Mouse (Mus musculus) embryonic facial prominence, embryonic 14.5 days (tissue): ENCODE results near the gene Metrnl. TPM values are rescaled to one million over a fixed set of nuclear protein-coding genes. Genes with fewer than 3 reads are reported as not detected.
"Not testable (repeated sequence)": the region's sequence is repeated elsewhere in the genome, so short reads cannot be mapped to it uniquely, and the experiment has no call there.

Experiments used
- ATAC-seq: fragments of 200-750 bp; cut with Nextera tagmentation; 2 replicates; pipeline ENCODE4 v1.8.0; 2017; ENCODE audit warnings: low read depth, moderate number of reproducible peaks, moderate TSS enrichment
- DNase-seq: peaks from one replicate; pipeline ENCODE4 v3.0.0-alpha.2; 2015; ENCODE audit warnings: low spot score
- H3K27ac ChIP-seq: fragments of 300-500 bp; sonication (generic); replicated peaks from 2 replicates; pipeline ENCODE4 v1.5.1; 2014; ENCODE audit warnings: low read depth, mild to moderate bottlenecking, low read length, moderate library complexity
- H3K27me3 ChIP-seq: fragments of 300-500 bp; sonication (generic); replicated peaks from 2 replicates; pipeline ENCODE4 v1.6.1; 2014; ENCODE audit warnings: low read length; ENCODE audit not compliant: control insufficient read depth, insufficient read depth
- H3K36me3 ChIP-seq: fragments of 300-500 bp; sonication (generic); 2 replicates; pipeline ENCODE4 v1.6.1; 2014; ENCODE audit warnings: low read length, mixed read lengths; ENCODE audit not compliant: control insufficient read depth, insufficient read depth
- H3K4me1 ChIP-seq: fragments of 300-500 bp; sonication (generic); 2 replicates; pipeline ENCODE4 v1.6.1; 2014; ENCODE audit warnings: antibody characterized with exemption, low read length; ENCODE audit not compliant: control insufficient read depth, insufficient read depth
- H3K4me2 ChIP-seq: fragments of 300-500 bp; sonication (generic); 2 replicates; pipeline ENCODE4 v1.6.1; 2014; ENCODE audit warnings: low read depth, mild to moderate bottlenecking, low read length, moderate library complexity, mixed read lengths
- H3K4me3 ChIP-seq: fragments of 300-500 bp; sonication (generic); 2 replicates; pipeline ENCODE4 v1.5.1; 2014; ENCODE audit warnings: low read depth, mild to moderate bottlenecking, low read length
- H3K9ac ChIP-seq: fragments of 300-500 bp; sonication (generic); 2 replicates; pipeline ENCODE4 v1.6.1; 2014; ENCODE audit warnings: low read depth, mild to moderate bottlenecking, low read length, moderate library complexity, mixed read lengths
- H3K9me3 ChIP-seq: fragments of 300-500 bp; sonication (generic); 2 replicates; pipeline ENCODE4 v1.6.1; 2016; ENCODE audit warnings: low read length; ENCODE audit not compliant: control insufficient read depth
- WGBS: fragments of 180-500 bp; shearing (Covaris S2); extraction: QIAGEN DNeasy Blood & Tissue Kit; methylation state at CpG from one replicate; pipeline ENCODE4 v1.1.7; 2014; 5-methylcytosine and 5-hydroxymethylcytosine counted together
- polyA plus RNA-seq: library from polyadenylated mRNA; unstranded; fragments of >200 nt; fragmentation: Nextera tagmentation; extraction: Ambion mirVana; gene quantifications from 2 replicates; pipeline ENCODE4 v1.2.1, GENCODE M21; 2014

The Metrnl gene
- polyA plus RNA-seq, 1 experiment from 2014 or later, result 58.0 TPM

- no peak overlapping the region for H3K9ac ChIP-seq
- WGBS, result 58% methylated on average over 1 of the region's 1 CpGs
- no peak overlapping the region for H3K27ac ChIP-seq
- H3K4me2 ChIP-seq, result no peak overlapping the region
- no peak for ATAC-seq
- no peak overlapping the region for H3K4me3 ChIP-seq
- peaks cover 1% of the 10 kb centered on the region for H3K4me1 ChIP-seq
- H3K36me3 ChIP-seq, result no peaks in the 10 kb centered on the region
- no peak for DNase-seq
- no peaks in the 10 kb centered on the region for H3K27me3 ChIP-seq
- no peaks in the 10 kb centered on the region for H3K9me3 ChIP-seq
These were observed 43.2 kb upstream of the Metrnl start for GRCm38 (mm10) chr11:121658151-121658550.

- DNase-seq, H3K4me1 ChIP-seq, H3K9ac ChIP-seq, H3K4me3 ChIP-seq, H3K9me3 ChIP-seq, H3K4me2 ChIP-seq, ATAC-seq, H3K27me3 ChIP-seq, H3K27ac ChIP-seq: not testable (repeated sequence)
- peaks cover 16% of the 10 kb centered on the region; the same call in 1 of the 2 replicates for H3K36me3 ChIP-seq
- WGBS, result 100% methylated on average over 2 of the region's 2 CpGs
These were observed 40.7 kb upstream of the Metrnl start for GRCm38 (mm10) chr11:121660604-121661003.

GRCm38 (mm10) chr11:121661116-121661515 lies 40.2 kb upstream of the Metrnl start:
- no peak overlapping the region for H3K9ac ChIP-seq
- no peaks in the 10 kb centered on the region for H3K4me1 ChIP-seq
- peaks cover 16% of the 10 kb centered on the region; the same call in 1 of the 2 replicates for H3K36me3 ChIP-seq
- H3K27ac ChIP-seq, result no peak overlapping the region
- ATAC-seq (no peak), DNase-seq (no peak)
- WGBS, result 84% methylated on average over 2 of the region's 2 CpGs
- H3K27me3 ChIP-seq, result no peaks in the 10 kb centered on the region
- H3K4me2 ChIP-seq, result no peak overlapping the region
- no peaks in the 10 kb centered on the region for H3K9me3 ChIP-seq
- no peak overlapping the region for H3K4me3 ChIP-seq

GRCm38 (mm10) chr11:121667541-121667940 lies 33.8 kb upstream of the Metrnl start:
- H3K27me3 ChIP-seq, result no peaks in the 10 kb centered on the region
- DNase-seq (no peak), ATAC-seq (no peak)
- no peak overlapping the region for H3K4me3 ChIP-seq
- H3K4me2 ChIP-seq, result no peak overlapping the region
- H3K9ac ChIP-seq, result no peak overlapping the region
- H3K36me3 ChIP-seq, result peaks cover 26% of the 10 kb centered on the region; the same call in 1 of the 2 replicates
- no peak overlapping the region for H3K27ac ChIP-seq
- 0 out of 2 replicates have a peak, but pooled peaks cover 4% of the 10 kb centered on the region for H3K4me1 ChIP-seq
- H3K9me3 ChIP-seq, result no peaks in the 10 kb centered on the region
- 79% methylated on average over 4 of the region's 4 CpGs for WGBS

- Histone ChIP-seq H3K9me3 (no peaks in the 10 kb centered on the region), H3K27ac (no peak overlapping the region), H3K4me1 (peaks cover 7% of the 10 kb centered on the region; the same call in 1 of the 2 replicates), H3K27me3 (no peaks in the 10 kb centered on the region), H3K9ac (no peak overlapping the region), H3K4me2 (no peak overlapping the region), H3K4me3 (no peak overlapping the region), H3K36me3 (peaks cover 21% of the 10 kb centered on the region; the same call in 1 of the 2 replicates)
- WGBS, result 92% methylated on average over 5 of the region's 5 CpGs
- DNase-seq, result no peak
- ATAC-seq, result no peak
These were observed 32.6 kb upstream of the Metrnl start for GRCm38 (mm10) chr11:121668776-121669175.

GRCm38 (mm10) chr11:121670926-121671325 lies 30.4 kb upstream of the Metrnl start:
- no peak for ATAC-seq
- 97% methylated on average over 5 of the region's 5 CpGs for WGBS

GRCm38 (mm10) chr11:121672312-121672989 lies 28.9 kb upstream of the Metrnl start:
- Histone ChIP-seq H3K4me1 (peaks cover 8% of the 10 kb centered on the region; the same call in 1 of the 2 replicates), H3K9me3 (0 out of 2 replicates have a peak, but pooled peaks cover 4% of the 10 kb centered on the region), H3K4me2 (peak overlapping the region; percentile 86), H3K27me3 (no peaks in the 10 kb centered on the region), H3K9ac (peak overlapping the region; percentile 82), H3K36me3 (peaks cover 9% of the 10 kb centered on the region; the same call in 1 of the 2 replicates), H3K27ac (peak overlapping the region; percentile 84), H3K4me3 (peak overlapping the region; percentile 70)
- peak; percentile 17 for ATAC-seq
- 4% methylated on average over 15 of the region's 22 CpGs for WGBS
- no peak for DNase-seq

More at GRCm38 (mm10) chr11:121670926-121671325, 30.4 kb upstream of the Metrnl start:
- H3K9ac ChIP-seq, result no peak overlapping the region
- no peaks in the 10 kb centered on the region for H3K27me3 ChIP-seq
- no peak overlapping the region for H3K4me3 ChIP-seq
- H3K27ac ChIP-seq, result no peak overlapping the region
- no peak overlapping the region for H3K4me2 ChIP-seq
- 0 out of 2 replicates have a peak, but pooled peaks cover 2% of the 10 kb centered on the region for H3K9me3 ChIP-seq
- no peak for DNase-seq
- peaks cover 8% of the 10 kb centered on the region; the same call in 1 of the 2 replicates for H3K4me1 ChIP-seq
- H3K36me3 ChIP-seq, result peaks cover 9% of the 10 kb centered on the region; the same call in 1 of the 2 replicates

GRCm38 (mm10) chr11:121672990-121673572 lies 28.3 kb upstream of the Metrnl start, which contains the start of gene B3gntl1:
TSS of gene B3gntl1 (minus strand) at chr11:121673153.
- under 1% methylated on average over 36 of the region's 46 CpGs for WGBS

More at GRCm38 (mm10) chr11:121672990-121673572, 28.3 kb upstream of the Metrnl start, which contains the start of gene B3gntl1:
- H3K9ac ChIP-seq, result peak within 1 kb of the TSS; percentile 82
- peaks cover 9% of the 10 kb centered on the region; the same call in 1 of the 2 replicates for H3K36me3 ChIP-seq
- peaks cover 8% of the 10 kb centered on the region; the same call in 1 of the 2 replicates for H3K4me1 ChIP-seq
- peak; percentile 99 for DNase-seq
- peak within 1 kb of the TSS; percentile 70 for H3K4me3 ChIP-seq
- ATAC-seq, result peak; percentile 100
- peak within 1 kb of the TSS; percentile 84 for H3K27ac ChIP-seq
- peak within 1 kb of the TSS; percentile 86 for H3K4me2 ChIP-seq
- H3K9me3 ChIP-seq, result 0 out of 2 replicates have a peak, but pooled peaks cover 4% of the 10 kb centered on the region
- no peaks in the 10 kb centered on the region for H3K27me3 ChIP-seq
